Mouse (Mus musculus) layer of hippocampus, postnatal 36 days (tissue): Measurements from ENCODE around the gene Rap1gap. TPM values are rescaled to one million over a fixed set of nuclear protein-coding genes. Genes with fewer than 3 reads are reported as not detected.
A peak's percentile ranks its signal among the peaks of the same experiment; 100 is the strongest.

Source experiments
- DNase-seq, 2 experiments: peaks; one replicate each; pipeline ENCODE4 v3.0.0; 2022
- total RNA-seq, 2 experiments: library from RNA; stranded (reverse); gene quantifications; 2 replicates each; pipeline ENCODE4 v1.2.3; 2021

The Rap1gap gene
- total RNA-seq, 2 experiments from 2014 or later = 273 to 281 TPM

- DNase-seq = no peak
Observed at GRCm38 (mm10) chr4:137748726-137749125, 84.2 kb downstream of the Rap1gap start.

GRCm38 (mm10) chr4:137749680-137750079 is 85.2 kb downstream of the Rap1gap start:
- no peak for DNase-seq

GRCm38 (mm10) chr4:137750121-137750520 is 85.6 kb downstream of the Rap1gap start:
- DNase-seq = no peak

GRCm38 (mm10) chr4:137751310-137751709 is 86.8 kb downstream of the Rap1gap start:
- no peak for DNase-seq

- no peak for DNase-seq
Observed at GRCm38 (mm10) chr4:137751717-137752116, 87.2 kb downstream of the Rap1gap start.

- no peak for DNase-seq
Observed at GRCm38 (mm10) chr4:137752471-137752870, 87.9 kb downstream of the Rap1gap start.

GRCm38 (mm10) chr4:137753199-137753598 is 88.7 kb downstream of the Rap1gap start:
- DNase-seq = no peak

GRCm38 (mm10) chr4:137754446-137754845 is 89.9 kb downstream of the Rap1gap start:
- DNase-seq = no peak

- DNase-seq = no peak
Observed at GRCm38 (mm10) chr4:137762886-137763285, 98.4 kb downstream of the Rap1gap start.

GRCm38 (mm10) chr4:137763920-137764495 is 99.5 kb downstream of the Rap1gap start:
- DNase-seq = no peak

GRCm38 (mm10) chr4:137764621-137765020 is 100.1 kb downstream of the Rap1gap start:
- DNase-seq = no peak

- peak; percentile 51 to 66 for DNase-seq
Observed at GRCm38 (mm10) chr4:137765554-137765971, 101.0 kb downstream of the Rap1gap start.

- no peak for DNase-seq
Observed at GRCm38 (mm10) chr4:137766365-137766764, 101.8 kb downstream of the Rap1gap start.

- DNase-seq = no peak
Observed at GRCm38 (mm10) chr4:137768381-137768780, 103.9 kb downstream of the Rap1gap start.

- no peak for DNase-seq
Observed at GRCm38 (mm10) chr4:137768831-137769230, 104.3 kb downstream of the Rap1gap start.

- DNase-seq = no peak
Observed at GRCm38 (mm10) chr4:137769635-137770034, 105.1 kb downstream of the Rap1gap start.

GRCm38 (mm10) chr4:137770901-137771612 is 106.5 kb downstream of the Rap1gap start:
- no peak for DNase-seq

GRCm38 (mm10) chr4:137771749-137772148 is 107.2 kb downstream of the Rap1gap start:
- DNase-seq = no peak

- DNase-seq = no peak
Observed at GRCm38 (mm10) chr4:137772438-137773056, 108.0 kb downstream of the Rap1gap start.

GRCm38 (mm10) chr4:137773369-137773899 is 108.9 kb downstream of the Rap1gap start:
- no peak for DNase-seq

- DNase-seq = no peak
Observed at GRCm38 (mm10) chr4:137774013-137774412, 109.5 kb downstream of the Rap1gap start.

- DNase-seq = no peak
Observed at GRCm38 (mm10) chr4:137774505-137774904, 110.0 kb downstream of the Rap1gap start.

GRCm38 (mm10) chr4:137777866-137778265 is 113.3 kb downstream of the Rap1gap start:
- no peak for DNase-seq
